Comparison of ENCODE assay signal across 25 mouse cellular contexts in genomic region chr4:75315007-75315406, GRCm38 (mm10). TPM values are rescaled to one million over a fixed set of nuclear protein-coding genes. Genes with fewer than 3 reads are reported as not detected.
DNase-seq lines count a peak whose midpoint lies in the region; ATAC-seq and TF ChIP-seq lines count a peak whose summit lies in the region.
"Had no signal": no experiment of that assay in that cellular context is flagged by ENCODE, and none has a peak within 500 bp of the region (broad histone marks: within the 10 kb centered on the region; RNA-seq: fewer than 3 reads in every experiment).

No protein-coding gene starts in this region.

- H3K27ac ChIP-seq in bone marrow macrophage, adult 2 months (ENCODE audit: insufficient read depth, low read depth, low read length) = peak overlapping the region; percentile 90
- no peak overlapping the region for H3K27ac ChIP-seq in midbrain, embryonic 13.5 days
- H3K27ac ChIP-seq in layer of hippocampus, adult 2 months = no peak overlapping the region
- H3K27ac ChIP-seq: embryonic facial prominence, embryonic 12.5 days; embryonic facial prominence, embryonic 15.5 days; heart, adult 2 months; heart, embryonic 10.5 days; heart, embryonic 13.5 days; hindbrain, embryonic 10.5 days; hindbrain, embryonic 13.5 days; intestine, embryonic 15.5 days had no signal

- DNase-seq in layer of hippocampus, adult 2 months (ENCODE audit: low spot score in 2 of 2) = no peak
- DNase-seq in kidney, adult 18-20 months = no peak
- DNase-seq: adrenal gland, adult 8-10 months; adrenal gland, postnatal 25 days; cerebellum, adult 18-20 months; cerebellum, adult 9-10 months; cerebellum, postnatal 14 days; forebrain, postnatal 0 days; gastrocnemius, postnatal 14 days; heart, adult 2 months had no signal

- TF ChIP-seq POLR2A in bone marrow macrophage, adult 2 months (IDR thresholded peaks at IDR 0.05; ENCODE audit: borderline replicate concordance, low read depth, low read length) = no peak

- peaks cover 12% of the 10 kb centered on the region for H3K4me1 ChIP-seq in bone marrow macrophage, adult 2 months (ENCODE audit: control insufficient read depth, insufficient read depth, low read length)
- H3K4me1 ChIP-seq in midbrain, embryonic 13.5 days (replicated peaks) = no peaks in the 10 kb centered on the region
- H3K4me1 ChIP-seq: embryonic facial prominence, embryonic 12.5 days; embryonic facial prominence, embryonic 15.5 days; heart, embryonic 10.5 days; heart, embryonic 13.5 days; hindbrain, embryonic 10.5 days; hindbrain, embryonic 13.5 days; intestine, embryonic 15.5 days had no signal

- peak; percentile 68 for ATAC-seq in granulocyte monocyte progenitor cell, adult 5-6 weeks (replicated peaks; ENCODE audit: poor library complexity, severe bottlenecking)
- peak; percentile 53 for ATAC-seq in megakaryocyte, adult 5-6 weeks (ENCODE audit: poor library complexity, severe bottlenecking)
- ATAC-seq in midbrain, embryonic 13.5 days = no peak
- ATAC-seq: activated CD4-positive, CD25-positive, alpha-beta regulatory T cell, adult 4 months; CD4-positive, CD25-positive, alpha-beta regulatory T cell, adult 4 months; forebrain, embryonic 14.5 days; forebrain, postnatal 0 days; hindbrain, embryonic 16.5 days; intestine, embryonic 15.5 days had no signal

- WGBS in midbrain, embryonic 13.5 days = 79% methylated on average over 1 of the region's 1 CpGs

- no peaks in the 10 kb centered on the region for H3K9me3 ChIP-seq in midbrain, embryonic 13.5 days
- H3K9me3 ChIP-seq: embryonic facial prominence, embryonic 12.5 days; heart, embryonic 10.5 days; hindbrain, embryonic 10.5 days; hindbrain, embryonic 13.5 days; intestine, embryonic 15.5 days had no signal

- H3K27me3 ChIP-seq in midbrain, embryonic 13.5 days = no peaks in the 10 kb centered on the region
- H3K27me3 ChIP-seq: embryonic facial prominence, embryonic 12.5 days; embryonic facial prominence, embryonic 15.5 days; heart, embryonic 13.5 days; hindbrain, embryonic 13.5 days; intestine, embryonic 15.5 days had no signal

- H3K4me3 ChIP-seq in bone marrow macrophage, adult 2 months (ENCODE audit: insufficient read depth, low read length) = no peak overlapping the region
- H3K4me3 ChIP-seq in midbrain, embryonic 13.5 days (replicated peaks) = no peak overlapping the region
- H3K4me3 ChIP-seq in layer of hippocampus, adult 2 months = no peak overlapping the region
- H3K4me3 ChIP-seq: embryonic facial prominence, embryonic 12.5 days; embryonic facial prominence, embryonic 15.5 days; heart, adult 2 months; heart, embryonic 10.5 days; heart, embryonic 13.5 days; hindbrain, embryonic 10.5 days; hindbrain, embryonic 13.5 days; intestine, embryonic 15.5 days had no signal

- TF ChIP-seq CTCF in bone marrow macrophage, adult 2 months (IDR thresholded peaks at IDR 0.05; ENCODE audit: low read depth, low read length) = no peak
- TF ChIP-seq CTCF in layer of hippocampus, adult 2 months (conservative IDR thresholded peaks at IDR 0.05) = no peak

- H3K36me3 ChIP-seq in midbrain, embryonic 13.5 days = no peaks in the 10 kb centered on the region
- H3K36me3 ChIP-seq: embryonic facial prominence, embryonic 12.5 days; embryonic facial prominence, embryonic 15.5 days; heart, embryonic 10.5 days; heart, embryonic 13.5 days; hindbrain, embryonic 10.5 days; hindbrain, embryonic 13.5 days; intestine, embryonic 15.5 days had no signal

- no peak overlapping the region for H3K9ac ChIP-seq in midbrain, embryonic 13.5 days (replicated peaks)
- H3K9ac ChIP-seq: embryonic facial prominence, embryonic 12.5 days; embryonic facial prominence, embryonic 15.5 days; forebrain, postnatal 0 days; heart, embryonic 13.5 days; hindbrain, embryonic 13.5 days; intestine, embryonic 15.5 days had no signal

- no peak overlapping the region for H3K4me2 ChIP-seq in midbrain, embryonic 13.5 days (replicated peaks)
- H3K4me2 ChIP-seq: embryonic facial prominence, embryonic 12.5 days; embryonic facial prominence, embryonic 15.5 days; heart, embryonic 13.5 days; hindbrain, embryonic 13.5 days; intestine, embryonic 15.5 days had no signal

RNA-seq across cellular contexts. Expression of gene Dmac1, which starts 36.9 kb away (rescaled TPM):
- polyA plus RNA-seq in bone marrow macrophage, adult 2 months (2012; ENCODE audit: insufficient read depth, insufficient read length, missing spikeins) = 93.6 and 114 TPM in 2 replicates
- 113 and 147 TPM in 2 replicates for total RNA-seq in granulocyte monocyte progenitor cell, adult 5-6 weeks (2014; fragmentation: Nextera tagmentation)
- total RNA-seq in granulocyte monocyte progenitor cell, adult 5-6 weeks (2017) = 73.2 and 82.7 TPM in 2 replicates
- total RNA-seq in megakaryocyte, adult 5-6 weeks (2015) = 78.4 and 110 TPM in 2 replicates
- 78.6 and 83.2 TPM in 2 replicates for total RNA-seq in megakaryocyte, adult 5-6 weeks (2017)
- polyA plus RNA-seq in midbrain, embryonic 13.5 days (2015; fragmentation: Nextera tagmentation; extraction: Ambion mirVana) = 107 and 111 TPM in 2 replicates
- total RNA-seq in layer of hippocampus, adult 2 months (2021) = 10 to 100 TPM; 45.3 to 52.7 TPM
